In genomic region chr2:38797087-38797624, GRCm38 (mm10) we compare ENCODE assay signal across 9 mouse cellular contexts.
DNase-seq lines count a peak whose midpoint lies in the region; ATAC-seq and TF ChIP-seq lines count a peak whose summit lies in the region.
"Had no signal": no experiment of that assay in that cellular context is flagged by ENCODE, and none has a peak within 500 bp of the region (broad histone marks: within the 10 kb centered on the region; RNA-seq: fewer than 3 reads in every experiment).

No protein-coding gene starts in this region.

- no peak for ATAC-seq in liver, embryonic 14.5 days (ENCODE audit: insufficient read depth)
- peak; percentile 63 for ATAC-seq in neural tube, embryonic 13.5 days (ENCODE audit: low read depth)

- H3K4me1 ChIP-seq in liver, embryonic 14.5 days (replicated peaks; ENCODE audit: control insufficient read depth in 2 of 2, insufficient read depth in 2 of 2, low read length in 1 of 2) = no peaks in the 10 kb centered on the region
- H3K4me1 ChIP-seq in neural tube, embryonic 13.5 days (replicated peaks) = no peaks in the 10 kb centered on the region
- H3K4me1 ChIP-seq: embryonic facial prominence, embryonic 12.5 days had no signal

- WGBS in liver, embryonic 14.5 days (ENCODE audit: insufficient replicate concordance) = 10% methylated on average over 3 of the region's 3 CpGs
- WGBS in neural tube, embryonic 13.5 days = 18% methylated on average over 3 of the region's 3 CpGs

- TF ChIP-seq EP300 in liver, embryonic 14.5 days (IDR thresholded peaks at IDR 0.05; ENCODE audit: low read depth) = no peak

- H3K27me3 ChIP-seq in liver, embryonic 14.5 days (ENCODE audit: control insufficient read depth, insufficient read depth, low read length) = no peaks in the 10 kb centered on the region
- no peaks in the 10 kb centered on the region for H3K27me3 ChIP-seq in neural tube, embryonic 13.5 days
- H3K27me3 ChIP-seq: embryonic facial prominence, embryonic 12.5 days had no signal

- DNase-seq in 3134 (ENCODE audit: extremely low read depth, insufficient read length, low spot score) (peak; percentile 21), ZHBTc4 (ENCODE audit: low read depth, low spot score) (peak; percentile 60)
- peak; percentile 52 to 63 for DNase-seq in cerebellum, postnatal 4 days (ENCODE audit: low spot score in 2 of 2)
- peak; percentile 27 to 33 for DNase-seq in gastrocnemius, adult 8-10 months (ENCODE audit: low spot score in 2 of 2)
- peak; percentile 77 for DNase-seq in kidney, adult 9 months
- peak; percentile 31 to 34 (median 33) for DNase-seq in liver, embryonic 14.5 days (ENCODE audit: low read depth in 3 of 3, low spot score in 3 of 3)
- peak; percentile 36 for DNase-seq in testis, postnatal 14 days (ENCODE audit: low spot score)

- H3K27ac ChIP-seq in liver, embryonic 14.5 days = no peak overlapping the region
- H3K27ac ChIP-seq in neural tube, embryonic 13.5 days (replicated peaks) = no peak overlapping the region
- H3K27ac ChIP-seq: embryonic facial prominence, embryonic 12.5 days had no signal

- H3K36me3 ChIP-seq in liver, embryonic 14.5 days (replicated peaks; ENCODE audit: control insufficient read depth, insufficient read depth, low read depth) = no peaks in the 10 kb centered on the region
- H3K36me3 ChIP-seq in neural tube, embryonic 13.5 days = no peaks in the 10 kb centered on the region
- H3K36me3 ChIP-seq: embryonic facial prominence, embryonic 12.5 days had no signal

- TF ChIP-seq CTCF in liver, embryonic 14.5 days (IDR thresholded peaks at IDR 0.05; ENCODE audit: low read depth) = peak; percentile 88

- H3K4me3 ChIP-seq in liver, embryonic 14.5 days (ENCODE audit: insufficient read depth in 1 of 2, low read depth in 2 of 2, low read length in 2 of 2) = no peak overlapping the region
- H3K4me3 ChIP-seq in neural tube, embryonic 13.5 days = no peak overlapping the region
- H3K4me3 ChIP-seq: embryonic facial prominence, embryonic 12.5 days had no signal

- no peak overlapping the region for H3K9ac ChIP-seq in liver, embryonic 14.5 days (replicated peaks)
- no peak overlapping the region for H3K9ac ChIP-seq in neural tube, embryonic 13.5 days
- H3K9ac ChIP-seq: embryonic facial prominence, embryonic 12.5 days had no signal

- no peak overlapping the region for H3K4me2 ChIP-seq in liver, embryonic 14.5 days (ENCODE audit: low read depth)
- H3K4me2 ChIP-seq in neural tube, embryonic 13.5 days = no peak overlapping the region
- H3K4me2 ChIP-seq: embryonic facial prominence, embryonic 12.5 days had no signal

- H3K9me3 ChIP-seq in liver, embryonic 14.5 days (ENCODE audit: control insufficient read depth, low read length) = no peaks in the 10 kb centered on the region
- no peaks in the 10 kb centered on the region for H3K9me3 ChIP-seq in neural tube, embryonic 13.5 days
- H3K9me3 ChIP-seq: embryonic facial prominence, embryonic 12.5 days had no signal

Comparison
In these comparisons a context has a peak if more than half of its experiments do, and no peak if none do; other contexts are left out.
1. DNase-seq: peak in every context shown above with its lines; median percentile 77 in kidney, adult 9 months; 60 in ZHBTc4; 58 in cerebellum, postnatal 4 days; 36 in testis, postnatal 14 days; 33 in liver, embryonic 14.5 days; 30 in gastrocnemius, adult 8-10 months; 21 in 3134.